Mouse (Mus musculus) stomach, postnatal 0 days (tissue): Measurements from ENCODE around the gene Bcar3.

Source experiments
- CTCF ChIP-seq: IDR thresholded peaks from 2 replicates; pipeline ENCODE4 v1.5.1; 2016; ENCODE audit warnings: antibody characterized with exemption, low read depth, mild to moderate bottlenecking, moderate library complexity
- EP300 ChIP-seq: optimal IDR thresholded peaks from 2 replicates; pipeline ENCODE3; 2016; ENCODE audit warnings: antibody characterized with exemption

DNA sequence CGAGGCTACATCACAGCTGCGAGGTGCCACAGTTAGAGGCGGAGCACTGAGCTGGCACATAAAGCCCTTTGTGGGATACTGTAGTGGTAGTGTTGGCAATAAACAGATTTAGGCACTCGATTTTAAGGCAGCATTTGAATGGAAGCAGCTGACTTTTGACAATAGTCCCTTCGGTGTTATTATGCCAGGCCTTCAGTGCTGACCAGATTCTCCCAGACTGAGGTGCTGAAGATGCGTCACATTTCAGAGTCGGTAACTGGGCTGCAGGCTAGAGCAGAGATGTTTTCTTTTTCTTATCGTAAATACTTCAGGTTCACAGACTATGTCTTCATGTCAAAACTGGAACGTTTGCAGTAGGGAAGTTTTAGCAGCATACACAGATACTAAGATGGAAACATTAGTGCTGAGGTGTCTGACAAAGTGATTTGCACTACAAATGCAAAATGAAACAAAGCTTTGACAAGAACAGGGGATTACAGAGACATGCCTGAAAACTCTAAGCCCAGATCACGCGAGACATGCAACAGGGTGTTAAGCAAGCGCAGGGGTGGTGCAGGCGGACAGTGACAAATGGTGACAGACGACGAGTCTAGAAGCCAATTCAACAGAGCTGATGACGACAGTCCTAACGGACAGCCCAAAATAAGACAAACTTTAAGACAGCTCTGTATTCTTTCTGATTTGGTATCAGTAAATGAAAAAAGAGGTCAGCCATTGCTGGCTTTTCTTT is 246.2 kb downstream of the Bcar3 start:
- no peak for TF ChIP-seq CTCF
- no peak for TF ChIP-seq EP300
